Mouse (Mus musculus): ENCODE data around the gene Tesk2.

- TF ChIP-seq POLR2A (IDR thresholded peaks at IDR 0.05; ENCODE audit: borderline replicate concordance, extremely low read depth, low read depth, low read length), result no peak
- no peak for TF ChIP-seq CTCF (IDR thresholded peaks at IDR 0.05; ENCODE audit: insufficient read depth, low read length)
Measured at GRCm38 (mm10) chr4:116819968-116820901, 99.5 kb downstream of the Tesk2 start.

Measured in lung, adult 2 months (tissue).